Mouse (Mus musculus) ES-CJ7 (cell line): ENCODE data around the gene Tk1.
"Not testable (repeated sequence)": the region's sequence is repeated elsewhere in the genome, so short reads cannot be mapped to it uniquely, and the experiment has no call there.

Source experiments
- DNase-seq: peaks from one replicate; pipeline ENCODE4 v3.0.0; 2011; ENCODE audit warnings: low read depth, low spot score

Gene Tk1

GRCm38 (mm10) chr11:117822728-117823241, 3.1 kb downstream of the Tk1 start:
- peak; percentile 63 for DNase-seq

- no peak for DNase-seq
Measured at GRCm38 (mm10) chr11:117821868-117822267, 4.0 kb downstream of the Tk1 start.

- DNase-seq, result no peak
Measured at GRCm38 (mm10) chr11:117820173-117820572, 5.7 kb downstream of the Tk1 start.

GRCm38 (mm10) chr11:117819095-117819494, 6.8 kb downstream of the Tk1 start:
- DNase-seq, result no peak

GRCm38 (mm10) chr11:117816389-117816996, 9.4 kb downstream of the Tk1 start:
- no peak for DNase-seq

- not testable (repeated sequence) for DNase-seq
Measured at GRCm38 (mm10) chr11:117815850-117816249, 10.0 kb downstream of the Tk1 start.

GRCm38 (mm10) chr11:117814704-117815366, 11.1 kb downstream of the Tk1 start:
- no peak for DNase-seq

GRCm38 (mm10) chr11:117813867-117814266, 12.0 kb downstream of the Tk1 start:
- DNase-seq, result no peak

- DNase-seq, result peak; percentile 91
Measured at GRCm38 (mm10) chr11:117810401-117811046, 15.4 kb downstream of the Tk1 start.

GRCm38 (mm10) chr11:117809407-117810311, 16.2 kb downstream of the Tk1 start, which contains the start of the genes Gm20708 and Syngr2:
Gene Gm20708 (plus strand): TSS chr11:117809668.
Gene Syngr2 (plus strand): TSS chr11:117809668.
- peak; percentile 49 for DNase-seq

- DNase-seq, result no peak
Measured at GRCm38 (mm10) chr11:117806781-117807180, 19.1 kb downstream of the Tk1 start.

- no peak for DNase-seq
Measured at GRCm38 (mm10) chr11:117803166-117803688, 22.7 kb downstream of the Tk1 start.

GRCm38 (mm10) chr11:117801650-117802049, 24.2 kb downstream of the Tk1 start:
- DNase-seq, result no peak

- DNase-seq, result no peak
Measured at GRCm38 (mm10) chr11:117800038-117800437, 25.9 kb downstream of the Tk1 start.

- no peak for DNase-seq
Measured at GRCm38 (mm10) chr11:117799174-117799573, 26.7 kb downstream of the Tk1 start.

GRCm38 (mm10) chr11:117798160-117798541, 27.7 kb downstream of the Tk1 start:
- DNase-seq, result no peak

GRCm38 (mm10) chr11:117797511-117798159, 28.3 kb downstream of the Tk1 start, which contains the start of gene 6030468B19Rik:
Gene 6030468B19Rik (plus strand): TSS chr11:117797660.
- no peak for DNase-seq

- DNase-seq, result no peak
Measured at GRCm38 (mm10) chr11:117796954-117797353, 28.9 kb downstream of the Tk1 start.

GRCm38 (mm10) chr11:117794035-117794551, 31.8 kb downstream of the Tk1 start:
- no peak for DNase-seq

- DNase-seq, result peak; percentile 94
Measured at GRCm38 (mm10) chr11:117792281-117792888, 33.5 kb downstream of the Tk1 start.
